Mouse (Mus musculus) midbrain, postnatal 0 days (tissue): ENCODE results near the gene Rasgef1c. TPM values are rescaled to one million over a fixed set of nuclear protein-coding genes. Genes with fewer than 3 reads are reported as not detected.

Experiments
- ATAC-seq: fragments of 200-750 bp; cut with Nextera tagmentation; 2 replicates; pipeline ENCODE4 v1.8.0; 2017; ENCODE audit warnings: moderate number of reproducible peaks, mild to moderate bottlenecking, moderate TSS enrichment, moderate library complexity; ENCODE audit not compliant: low FRiP score
- DNase-seq: peaks from one replicate; pipeline ENCODE4 v3.0.0-alpha.2; 2015; ENCODE audit warnings: low spot score
- H3K27ac ChIP-seq: fragments of 300-500 bp; sonication (generic); 2 replicates; pipeline ENCODE4 v1.5.1; 2014; ENCODE audit warnings: low read depth, mild to moderate bottlenecking, low read length, mixed read lengths
- H3K27me3 ChIP-seq: fragments of 300-500 bp; sonication (generic); 2 replicates; pipeline ENCODE4 v1.6.1; 2014; ENCODE audit warnings: low read length, control low read depth, mixed read lengths; ENCODE audit not compliant: insufficient read depth
- H3K36me3 ChIP-seq: fragments of 300-500 bp; sonication (generic); 2 replicates; pipeline ENCODE4 v1.6.1; 2014; ENCODE audit warnings: low read length, control low read depth, mixed read lengths; ENCODE audit not compliant: insufficient read depth
- H3K4me1 ChIP-seq: fragments of 300-500 bp; sonication (generic); 2 replicates; pipeline ENCODE4 v1.6.1; 2014; ENCODE audit warnings: mild to moderate bottlenecking, control low read depth, antibody characterized with exemption, low read length, mixed read lengths; ENCODE audit not compliant: insufficient read depth
- H3K4me2 ChIP-seq: fragments of 300-500 bp; sonication (generic); 2 replicates; pipeline ENCODE4 v1.6.1; 2014; ENCODE audit warnings: low read depth, mild to moderate bottlenecking, low read length, mixed read lengths; ENCODE audit not compliant: poor library complexity, severe bottlenecking
- H3K4me3 ChIP-seq: fragments of 300-500 bp; sonication (generic); 2 replicates; pipeline ENCODE4 v1.5.1; 2014; ENCODE audit warnings: low read depth, mild to moderate bottlenecking, low read length, moderate library complexity
- H3K9ac ChIP-seq: fragments of 300-500 bp; sonication (generic); replicated peaks from 2 replicates; pipeline ENCODE4 v1.6.1; 2014; ENCODE audit warnings: mild to moderate bottlenecking, low read length, moderate library complexity, mixed read lengths; ENCODE audit not compliant: poor library complexity, severe bottlenecking
- H3K9me3 ChIP-seq: fragments of 300-500 bp; sonication (generic); 2 replicates; pipeline ENCODE4 v1.6.1; 2016; ENCODE audit warnings: low read length, control low read depth
- CTCF ChIP-seq: IDR thresholded peaks from 2 replicates; pipeline ENCODE4 v1.5.1; 2016; ENCODE audit warnings: antibody characterized with exemption, mild to moderate bottlenecking
- WGBS: fragments of 180-500 bp; shearing (Covaris S2); extraction: QIAGEN DNeasy Blood & Tissue Kit; methylation state at CpG from one replicate; pipeline ENCODE4 v1.1.7; 2014; 5-methylcytosine and 5-hydroxymethylcytosine counted together
- polyA plus RNA-seq: library from polyadenylated mRNA; unstranded; fragments of >200 nt; fragmentation: Nextera tagmentation; extraction: Ambion mirVana; gene quantifications from 2 replicates; pipeline ENCODE4 v1.2.1, GENCODE M21; 2015
- total RNA-seq: library from RNA; depleted of rRNA; stranded (reverse); fragments of >200 nt; gene quantifications from 2 replicates; pipeline ENCODE4 v1.2.3, GENCODE M21; 2014

Rasgef1c gene
- total and polyA plus RNA-seq, 2 experiments from 2014 or later: 43.3 to 45.7 TPM

DNA sequence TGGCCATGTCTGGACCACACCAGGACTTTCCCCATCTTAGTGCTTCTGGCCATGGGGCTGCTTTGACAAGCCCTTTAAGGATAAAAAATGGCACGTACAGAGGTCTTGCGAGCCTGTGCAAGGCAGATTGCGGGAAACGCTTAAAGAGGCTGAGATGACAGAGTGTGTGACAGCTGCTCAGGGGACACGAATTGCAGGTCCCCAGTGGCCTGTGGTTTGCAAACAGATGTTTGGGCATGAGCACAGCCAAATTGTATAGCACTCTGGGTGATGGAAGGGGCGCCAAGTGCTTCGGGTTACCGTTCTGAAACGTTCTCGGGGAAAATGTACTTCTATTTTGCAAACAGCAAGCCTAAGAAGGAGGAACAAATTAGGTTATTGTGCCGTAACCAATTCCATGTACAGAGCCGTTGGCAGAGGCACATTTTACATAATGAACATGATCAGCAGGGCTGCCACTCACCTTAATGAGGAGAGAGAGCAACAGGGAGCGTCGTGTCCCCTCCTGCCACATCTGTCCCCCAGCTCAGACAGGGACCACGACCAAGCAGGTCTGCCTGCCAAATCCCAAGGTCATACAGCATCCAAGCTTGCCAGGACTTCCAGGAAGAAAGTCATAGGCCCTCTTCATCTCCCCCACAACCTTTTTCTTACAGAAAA is 17.0 kb downstream of the Rasgef1c start:
- 47% methylated on average over 15 of the region's 15 CpGs for WGBS
- no peak for TF ChIP-seq CTCF
- no peak for ATAC-seq
- H3K27me3 ChIP-seq: no peaks in the 10 kb centered on the region
- no peak overlapping the region for H3K4me3 ChIP-seq
- H3K27ac ChIP-seq: no peak overlapping the region
- H3K9me3 ChIP-seq: no peaks in the 10 kb centered on the region
- H3K36me3 ChIP-seq: no peaks in the 10 kb centered on the region
- H3K4me1 ChIP-seq: peaks cover 3% of the 10 kb centered on the region; the same call in 1 of the 2 replicates
- 0 out of 2 replicates have a peak overlapping the region, but pooled peaks have one; percentile 19 for H3K9ac ChIP-seq
- no peak overlapping the region for H3K4me2 ChIP-seq
- DNase-seq: peak; percentile 57

DNA sequence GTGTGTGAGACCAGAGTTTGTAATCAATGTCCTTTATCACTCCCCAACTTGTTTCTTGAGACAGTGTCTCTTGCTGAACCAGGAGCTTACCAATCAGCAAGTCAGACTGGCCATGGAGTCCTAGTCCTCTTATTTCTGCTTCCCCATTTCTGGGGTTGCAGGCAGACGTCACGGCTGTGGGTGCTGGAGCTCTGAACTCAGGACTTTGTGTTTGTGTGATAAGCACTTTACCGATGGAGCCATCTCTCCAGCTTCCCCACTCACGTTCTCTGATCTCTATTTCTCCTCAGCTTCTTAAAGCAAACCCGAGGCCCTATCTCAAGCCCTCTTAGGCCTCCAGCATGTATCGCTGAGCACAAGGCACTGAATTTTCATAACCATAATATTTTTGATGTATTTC is 17.7 kb downstream of the Rasgef1c start:
- DNase-seq (no peak), ATAC-seq (no peak)
- TF ChIP-seq CTCF: no peak
- Histone ChIP-seq H3K4me2 (no peak overlapping the region), H3K36me3 (no peaks in the 10 kb centered on the region), H3K9ac (no peak overlapping the region), H3K9me3 (no peaks in the 10 kb centered on the region), H3K27me3 (no peaks in the 10 kb centered on the region), H3K27ac (no peak overlapping the region), H3K4me1 (peaks cover 3% of the 10 kb centered on the region; the same call in 1 of the 2 replicates), H3K4me3 (no peak overlapping the region)
- 89% methylated on average over 6 of the region's 6 CpGs for WGBS

DNA sequence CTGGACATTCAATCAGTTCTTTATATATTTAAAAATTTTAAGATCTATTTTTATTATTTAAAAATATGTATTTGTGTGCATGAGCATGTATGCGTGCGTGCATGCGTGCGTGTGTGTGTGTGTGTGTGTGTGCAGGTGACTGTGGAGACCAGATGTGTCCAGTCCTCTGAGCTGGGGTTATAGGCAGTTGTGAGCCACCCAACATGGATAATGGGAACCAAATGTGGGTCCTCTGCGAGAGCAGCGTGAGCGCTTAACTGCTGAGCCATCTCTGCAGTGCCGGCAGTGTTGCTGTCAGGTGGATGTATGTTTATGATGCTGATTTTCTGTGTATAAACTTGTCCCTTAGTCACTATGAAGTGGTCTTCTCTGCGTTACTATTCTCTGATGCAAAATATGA is 21.9 kb downstream of the Rasgef1c start:
- no peaks in the 10 kb centered on the region for H3K9me3 ChIP-seq
- H3K9ac ChIP-seq: no peak overlapping the region
- no peak for TF ChIP-seq CTCF
- DNase-seq: no peak
- no peaks in the 10 kb centered on the region for H3K27me3 ChIP-seq
- WGBS: 89% methylated on average over 9 of the region's 9 CpGs
- H3K36me3 ChIP-seq: no peaks in the 10 kb centered on the region
- no peak overlapping the region for H3K4me2 ChIP-seq
- H3K4me1 ChIP-seq: no peaks in the 10 kb centered on the region
- no peak for ATAC-seq
- no peak overlapping the region for H3K4me3 ChIP-seq
- no peak overlapping the region for H3K27ac ChIP-seq

DNA sequence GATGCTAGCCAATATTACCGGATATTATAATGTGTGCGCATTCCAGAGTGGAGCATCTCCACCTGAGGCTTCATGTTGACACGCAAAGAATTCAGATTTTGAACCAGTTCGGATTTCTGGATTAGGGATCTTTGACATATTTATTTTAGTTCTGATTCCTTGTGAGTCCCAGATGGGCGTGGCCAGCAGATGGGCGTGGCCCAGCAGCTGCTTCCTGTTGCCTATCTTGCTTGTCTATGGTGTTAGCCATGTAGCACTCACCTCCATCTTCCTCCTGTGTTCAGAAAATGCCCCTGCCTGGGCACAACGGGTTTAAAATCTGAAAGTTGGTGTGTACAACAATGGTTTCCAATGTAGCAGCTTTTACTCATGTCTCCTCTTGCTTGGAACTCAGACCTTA is 24.5 kb downstream of the Rasgef1c start:
- TF ChIP-seq CTCF: no peak
- H3K9me3 ChIP-seq: no peaks in the 10 kb centered on the region
- H3K4me1 ChIP-seq: peaks cover 4% of the 10 kb centered on the region; the same call in 1 of the 2 replicates
- ATAC-seq (no peak), DNase-seq (no peak)
- no peak overlapping the region for H3K4me3 ChIP-seq
- WGBS: 79% methylated on average over 7 of the region's 7 CpGs
- no peaks in the 10 kb centered on the region for H3K36me3 ChIP-seq
- no peaks in the 10 kb centered on the region for H3K27me3 ChIP-seq
- no peak overlapping the region for H3K27ac ChIP-seq
- H3K9ac ChIP-seq: no peak overlapping the region
- H3K4me2 ChIP-seq: no peak overlapping the region

DNA sequence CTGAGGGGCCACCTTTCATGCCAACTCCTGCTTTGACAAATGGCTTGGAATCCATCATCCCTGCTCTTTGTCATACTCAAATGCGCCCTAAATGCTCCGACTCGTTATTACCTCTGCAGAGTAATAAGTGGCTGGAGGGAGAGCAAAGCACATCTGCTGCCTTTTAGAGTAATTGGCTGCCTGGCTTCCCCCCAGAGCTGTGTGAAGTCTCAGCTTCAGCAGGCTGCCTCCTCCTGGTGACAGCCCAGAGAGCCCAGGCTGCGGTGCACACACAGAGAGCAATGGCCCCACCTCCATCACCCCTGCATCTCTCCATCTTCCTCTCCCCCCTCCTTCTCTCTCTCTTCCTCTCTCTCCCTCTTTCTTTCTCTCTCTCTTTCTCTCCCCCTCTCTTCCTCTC is 25.5 kb downstream of the Rasgef1c start:
- ATAC-seq (peak; percentile 64), DNase-seq (peak; percentile 64)
- Histone ChIP-seq H3K9me3 (no peaks in the 10 kb centered on the region), H3K27me3 (no peaks in the 10 kb centered on the region), H3K4me3 (no peak overlapping the region), H3K27ac (peak overlapping the region; percentile 4; the same call in 1 of the 2 replicates), H3K4me2 (no peak overlapping the region), H3K4me1 (peaks cover 6% of the 10 kb centered on the region; the same call in 1 of the 2 replicates), H3K36me3 (no peaks in the 10 kb centered on the region), H3K9ac (no peak overlapping the region; the same call in 1 of the 2 replicates)
- WGBS: 29% methylated on average over 4 of the region's 4 CpGs
- peak; percentile 47 for TF ChIP-seq CTCF

DNA sequence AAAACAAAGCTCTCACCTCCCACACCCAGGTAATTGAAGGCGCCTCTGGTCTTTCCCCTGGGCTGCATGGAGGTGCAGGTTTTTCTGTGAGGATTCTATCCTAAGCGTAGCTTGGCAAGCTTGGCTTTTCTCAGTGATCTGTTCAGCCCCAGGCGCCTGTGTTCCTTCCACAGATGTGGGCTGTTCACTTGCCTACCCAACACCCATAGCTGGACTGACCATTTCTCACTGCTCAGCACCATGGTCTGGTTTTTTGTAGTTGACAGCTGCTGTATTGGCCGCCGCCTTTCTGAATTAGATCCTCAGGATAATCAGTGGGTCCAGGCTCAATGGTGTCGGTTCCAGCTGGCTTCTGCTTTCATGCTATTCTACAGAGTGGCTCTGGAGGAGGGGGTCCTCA is 26.0 kb downstream of the Rasgef1c start:
- no peak for TF ChIP-seq CTCF
- peak; percentile 8 for DNase-seq
- H3K4me1 ChIP-seq: peaks cover 6% of the 10 kb centered on the region; the same call in 1 of the 2 replicates
- no peak overlapping the region for H3K4me2 ChIP-seq
- H3K4me3 ChIP-seq: no peak overlapping the region
- H3K27me3 ChIP-seq: no peaks in the 10 kb centered on the region
- H3K27ac ChIP-seq: peak overlapping the region; percentile 4; the same call in 1 of the 2 replicates
- H3K36me3 ChIP-seq: no peaks in the 10 kb centered on the region
- H3K9me3 ChIP-seq: no peaks in the 10 kb centered on the region
- 61% methylated on average over 6 of the region's 6 CpGs for whole genome bisulfite sequencing
- H3K9ac ChIP-seq: no peak overlapping the region
- ATAC-seq: peak; percentile 21; the same call in 1 of the 2 replicates
